Mouse (Mus musculus): ENCODE results near the gene Fance.

DNA sequence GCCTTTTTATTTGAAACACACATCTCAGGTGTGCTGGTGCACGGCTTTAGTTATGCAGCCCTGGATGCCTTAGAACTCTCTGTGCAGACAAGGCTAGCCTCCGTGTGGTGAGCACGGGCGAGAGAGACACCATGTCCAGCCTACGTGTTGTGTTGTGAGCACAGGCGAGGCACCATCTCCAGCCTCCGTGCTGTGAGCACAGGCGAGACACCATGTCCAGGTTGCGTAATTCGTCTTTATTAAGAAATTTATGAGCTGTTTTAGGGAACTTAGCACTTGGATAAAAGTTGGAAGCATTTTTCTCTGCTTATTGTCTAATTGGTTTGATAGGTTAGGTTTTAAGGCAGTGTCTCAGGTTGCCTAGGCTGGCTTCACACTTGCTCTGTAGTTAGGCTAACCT is 30.1 kb upstream of the Fance start:
- TF ChIP-seq CTCF (conservative IDR thresholded peaks at IDR 0.05; ENCODE audit: insufficient read depth, insufficient read length, low read depth, low read length) (no peak), POLR2A (IDR thresholded peaks at IDR 0.05; ENCODE audit: low read depth, low read length) (no peak)

All from kidney, adult 2 months (tissue).